Mouse (Mus musculus) retina, embryonic 14.5 days (tissue): ENCODE results near the gene Celf5.

Experiments
- DNase-seq: peaks from one replicate; pipeline ENCODE4 v3.0.0-alpha.2; 2015; ENCODE audit warnings: low spot score

The Celf5 gene

DNA sequence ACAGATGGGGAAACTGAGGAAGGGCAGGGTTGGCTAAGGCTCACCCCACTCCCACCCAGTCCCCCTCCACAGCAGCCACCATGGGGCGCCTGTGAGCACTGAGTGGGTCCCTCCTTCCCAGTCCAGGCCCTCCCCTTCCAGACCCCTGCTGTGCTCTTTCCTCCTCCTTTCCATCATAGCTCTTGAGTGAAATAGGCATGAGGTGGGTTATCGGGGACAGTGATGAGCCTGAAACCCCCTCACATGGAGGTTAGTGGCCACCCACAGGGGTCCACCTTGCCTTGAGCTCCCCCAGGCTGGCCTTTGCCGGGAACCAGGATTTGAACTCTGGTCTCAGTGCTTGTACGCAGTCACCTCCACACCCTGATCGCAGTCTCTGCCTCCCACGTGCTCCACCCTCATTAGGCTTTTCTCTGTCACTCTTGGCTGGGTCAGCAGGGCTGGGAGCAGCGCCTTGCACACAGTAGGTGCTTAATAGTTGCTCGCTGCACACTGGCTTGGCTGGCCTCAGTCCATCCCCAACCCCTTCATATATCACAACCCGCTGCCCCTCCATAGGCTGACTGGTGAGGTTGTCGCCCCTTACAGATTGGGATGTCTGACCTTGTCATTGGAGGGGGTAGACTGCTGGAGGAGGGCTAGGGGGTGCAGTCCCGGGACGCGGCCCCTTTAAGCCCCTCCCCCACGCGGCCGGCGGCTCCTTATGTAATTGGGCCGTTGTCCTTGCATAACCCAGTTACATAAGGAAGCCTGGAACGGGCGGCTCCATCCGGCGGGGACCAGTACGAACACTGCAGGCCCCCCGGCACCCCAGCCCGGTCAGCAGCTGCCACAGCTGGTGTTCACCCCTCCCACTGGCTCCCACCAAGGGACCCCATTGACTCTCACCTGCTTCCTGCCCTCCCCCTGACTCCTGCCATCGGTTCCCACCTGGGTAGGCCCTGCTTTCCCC lies 68.9 kb downstream of the Celf5 start:
- peak; percentile 77 for DNase-seq

- DNase-seq, result no peak
These were observed 69.8 kb downstream of the Celf5 start for GRCm38 (mm10) chr10:81412586-81413309.

DNA sequence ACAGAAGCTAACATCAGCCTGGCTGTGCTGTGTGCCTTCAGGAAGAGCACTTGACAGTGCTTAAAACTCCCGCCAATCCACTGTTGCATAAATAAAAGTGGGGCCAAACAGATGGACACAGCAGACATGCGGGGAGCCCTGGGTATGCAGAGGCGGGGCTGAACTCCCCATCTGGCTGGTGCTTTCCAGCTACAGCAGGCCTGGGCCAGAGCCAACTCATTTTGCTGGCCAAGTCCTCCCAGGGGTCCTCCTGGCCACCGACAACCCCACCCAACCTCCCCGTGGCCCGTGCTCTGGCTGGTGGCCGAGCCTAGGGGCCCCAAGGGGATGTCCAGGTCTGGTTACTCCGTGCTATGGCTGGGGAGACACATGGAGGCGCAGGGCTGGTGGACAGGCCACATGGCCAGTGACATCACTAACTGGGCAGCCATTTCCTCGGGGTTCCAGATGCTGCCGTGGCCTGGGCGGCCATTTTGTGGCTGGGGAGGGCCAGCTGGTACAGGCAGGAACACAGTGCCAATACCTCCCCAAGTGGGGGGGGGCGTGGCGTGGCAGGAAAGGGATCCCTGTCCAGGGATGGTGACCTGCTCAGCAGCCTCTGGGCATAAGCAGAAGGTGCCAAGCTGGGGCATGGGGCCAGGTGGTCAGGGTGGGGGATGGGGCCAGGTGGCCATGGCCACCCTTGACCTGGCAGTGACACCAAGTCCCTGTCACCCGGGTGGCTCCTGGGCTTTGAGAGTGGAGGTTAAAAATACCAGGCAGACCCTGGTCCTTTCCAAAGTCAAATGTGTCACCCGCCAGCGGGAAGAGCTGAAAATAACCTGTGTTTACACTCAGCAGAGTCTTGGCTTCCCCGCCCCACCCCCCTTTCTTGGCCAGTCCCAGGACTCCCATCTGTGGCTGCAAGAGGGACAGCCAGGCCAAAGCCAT lies 70.8 kb downstream of the Celf5 start:
- DNase-seq, result no peak

GRCm38 (mm10) chr10:81410981-81411380 lies 71.5 kb downstream of the Celf5 start:
- no peak for DNase-seq

GRCm38 (mm10) chr10:81410350-81410749 lies 72.2 kb downstream of the Celf5 start:
- no peak for DNase-seq

DNA sequence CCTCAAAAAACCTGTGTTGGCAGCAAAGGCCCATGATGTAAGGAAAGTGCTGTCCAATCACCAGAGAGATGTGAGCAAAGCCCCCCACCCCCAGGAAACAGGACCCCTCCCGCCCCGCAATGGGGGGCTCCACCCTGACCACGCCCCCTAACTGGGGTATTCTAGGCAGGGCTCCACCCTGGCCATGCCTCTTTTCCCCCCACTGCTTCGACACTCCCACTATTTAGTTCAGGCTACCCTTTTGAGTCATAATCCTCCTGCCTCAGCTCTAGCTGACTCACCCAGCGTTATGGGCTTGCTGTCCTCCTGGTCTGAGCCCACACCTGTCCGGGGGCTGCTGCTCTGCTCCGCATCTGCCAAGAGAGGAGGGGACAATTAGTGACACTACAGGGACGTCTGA lies 73.2 kb downstream of the Celf5 start:
- no peak for DNase-seq
